Mouse (Mus musculus) myocyte (in vitro differentiated cells): ENCODE data around the gene Klhdc9. TPM values are rescaled to one million over a fixed set of nuclear protein-coding genes. Genes with fewer than 3 reads are reported as not detected.

Experiments used
- H3K27me3 ChIP-seq: one replicate; pipeline ENCODE4 v1.6.1; 2011; ENCODE audit not compliant: control insufficient read depth, insufficient read depth, insufficient read length
- H3K36me3 ChIP-seq: one replicate; pipeline ENCODE4 v1.6.1; 2011; ENCODE audit not compliant: control insufficient read depth, insufficient read depth
- H3K4me2 ChIP-seq: one replicate; pipeline ENCODE4 v1.6.1; 2011; ENCODE audit warnings: low read depth, control low read depth
- H3K4me3 ChIP-seq: one replicate; pipeline ENCODE4 v1.5.1; 2011; ENCODE audit warnings: mild to moderate bottlenecking, control low read depth, moderate library complexity
- H3K79me2 ChIP-seq: one replicate; pipeline ENCODE4 v1.6.1; 2011; ENCODE audit not compliant: control insufficient read depth, insufficient read depth
- H3ac ChIP-seq: one replicate; pipeline ENCODE4 v1.6.1; 2011; ENCODE audit not compliant: control insufficient read depth, insufficient read length
- CEBPB ChIP-seq: IDR thresholded peaks from 2 replicates; pipeline ENCODE4 v1.6.1; 2011; ENCODE audit warnings: mild to moderate bottlenecking, moderate library complexity; ENCODE audit not compliant: poor library complexity, insufficient read depth, severe bottlenecking
- E2F4 ChIP-seq: IDR thresholded peaks from one replicate; pipeline ENCODE4 v1.6.1; 2011; ENCODE audit warnings: mild to moderate bottlenecking, control low read depth, moderate library complexity; ENCODE audit not compliant: insufficient read depth
- MAX ChIP-seq: IDR thresholded peaks from one replicate; pipeline ENCODE4 v1.6.1; 2011; ENCODE audit warnings: low read depth, mild to moderate bottlenecking, control low read depth
- MYOD1 ChIP-seq, 3 experiments: IDR thresholded peaks; one replicate each; pipeline ENCODE4 v1.6.1; 2011; ENCODE audit warnings: control low read depth in 2 of 3, low read depth in 2 of 3, mild to moderate bottlenecking in 2 of 3, moderate library complexity in 1 of 3; ENCODE audit not compliant: insufficient read length in 2 of 3, control insufficient read depth in 1 of 3
- MYOG ChIP-seq, 3 experiments: IDR thresholded peaks; one replicate each; pipeline ENCODE4 v1.6.1; 2011; ENCODE audit warnings: control low read depth in 2 of 3, low read depth in 2 of 3, mild to moderate bottlenecking in 2 of 3; ENCODE audit not compliant: insufficient read length in 2 of 3, control insufficient read depth in 1 of 3, insufficient read depth in 1 of 3
- POLR2A ChIP-seq: IDR thresholded peaks from one replicate; pipeline ENCODE4 v1.6.1; 2011; ENCODE audit warnings: low read depth, mild to moderate bottlenecking, control low read depth, moderate library complexity; ENCODE audit not compliant: insufficient read length
- POLR2AphosphoS2 ChIP-seq: IDR thresholded peaks from one replicate; pipeline ENCODE4 v1.6.1; 2011; ENCODE audit warnings: low read depth, control low read depth; ENCODE audit not compliant: insufficient read length
- REST ChIP-seq: IDR thresholded peaks from one replicate; pipeline ENCODE4 v1.6.1; 2011; ENCODE audit warnings: mild to moderate bottlenecking, control low read depth, moderate library complexity; ENCODE audit not compliant: insufficient read depth, insufficient read length
- SRF ChIP-seq: IDR thresholded peaks from one replicate; pipeline ENCODE4 v1.6.1; 2011; ENCODE audit warnings: low read depth; ENCODE audit not compliant: control insufficient read depth, insufficient read length
- TCF12 ChIP-seq: IDR thresholded peaks from one replicate; pipeline ENCODE4 v1.6.1; 2011; ENCODE audit warnings: mild to moderate bottlenecking, control low read depth; ENCODE audit not compliant: poor library complexity, insufficient read depth, severe bottlenecking
- TCF3 ChIP-seq: IDR thresholded peaks from one replicate; pipeline ENCODE4 v1.6.1; 2011; ENCODE audit warnings: low read depth, control low read depth; ENCODE audit not compliant: insufficient read length
- USF1 ChIP-seq: IDR thresholded peaks from one replicate; pipeline ENCODE4 v1.6.1; 2011; ENCODE audit warnings: low read depth, mild to moderate bottlenecking, control low read depth, moderate library complexity
- polyA plus RNA-seq: library from polyadenylated mRNA; unstranded; fragments of >200 nt; fragmentation: generic; extraction: Trizol; gene quantifications from one replicate; pipeline ENCODE4 v1.2.1, GENCODE M21; 2012; ENCODE audit warnings: missing spikeins

The Klhdc9 gene
- polyA plus RNA-seq, 1 experiment, result not detected

- H3K27me3 ChIP-seq, result no peaks in the 10 kb centered on the region
- H3K79me2 ChIP-seq, result peaks cover 44% of the 10 kb centered on the region
- peaks cover 3% of the 10 kb centered on the region for H3K36me3 ChIP-seq
- H3K4me2 ChIP-seq, result peak overlapping the region; percentile 12
- H3K4me3 ChIP-seq, result no peak overlapping the region
- no peak overlapping the region for H3ac ChIP-seq
- no peak for TF ChIP-seq USF1
- TF ChIP-seq MAX, result no peak
- no peak for TF ChIP-seq POLR2AphosphoS2
- TF ChIP-seq REST, result no peak
- TF ChIP-seq SRF, result no peak
- TF ChIP-seq POLR2A, result no peak
- no peak for TF ChIP-seq TCF3
- TF ChIP-seq TCF12, result no peak
- no peak for TF ChIP-seq E2F4
- TF ChIP-seq MYOG (IDR thresholded peaks at IDR 0.05; ENCODE audit: control insufficient read depth in 1 of 3, insufficient read depth in 1 of 3, insufficient read length in 2 of 3, low read depth in 2 of 3), result no peak
- no peak for TF ChIP-seq CEBPB
- no peak for TF ChIP-seq MYOD1 (IDR thresholded peaks at IDR 0.05; ENCODE audit: control insufficient read depth in 1 of 3, insufficient read length in 2 of 3, low read depth in 2 of 3)
Observed at GRCm38 (mm10) chr1:171325571-171325970, 35.0 kb downstream of the Klhdc9 start.

- no peak overlapping the region for H3ac ChIP-seq
- H3K27me3 ChIP-seq, result no peaks in the 10 kb centered on the region
- TF ChIP-seq MYOG (IDR thresholded peaks at IDR 0.05; ENCODE audit: control insufficient read depth in 1 of 3, insufficient read depth in 1 of 3, insufficient read length in 2 of 3, low read depth in 2 of 3) (peak in 1 of 3 experiments; percentile 36), POLR2A (no peak), MAX (no peak), REST (no peak), E2F4 (no peak), USF1 (no peak), SRF (no peak), MYOD1 (IDR thresholded peaks at IDR 0.05; ENCODE audit: control insufficient read depth in 1 of 3, insufficient read length in 2 of 3, low read depth in 2 of 3) (no peak), TCF3 (no peak), CEBPB (no peak), POLR2AphosphoS2 (peak; percentile 64), TCF12 (no peak)
- H3K79me2 ChIP-seq, result peaks cover 19% of the 10 kb centered on the region
- H3K4me2 ChIP-seq, result no peak overlapping the region
- peaks cover 3% of the 10 kb centered on the region for H3K36me3 ChIP-seq
- no peak overlapping the region for H3K4me3 ChIP-seq
Observed at GRCm38 (mm10) chr1:171322012-171322411, 38.6 kb downstream of the Klhdc9 start.

- no peak overlapping the region for H3K4me2 ChIP-seq
- no peak overlapping the region for H3ac ChIP-seq
- peaks cover 3% of the 10 kb centered on the region for H3K36me3 ChIP-seq
- no peak overlapping the region for H3K4me3 ChIP-seq
- TF ChIP-seq MYOD1 (IDR thresholded peaks at IDR 0.05; ENCODE audit: control insufficient read depth in 1 of 3, insufficient read length in 2 of 3, low read depth in 2 of 3) (no peak), REST (no peak), E2F4 (no peak), SRF (no peak), USF1 (no peak), MYOG (IDR thresholded peaks at IDR 0.05; ENCODE audit: control insufficient read depth in 1 of 3, insufficient read depth in 1 of 3, insufficient read length in 2 of 3, low read depth in 2 of 3) (no peak), TCF12 (no peak), POLR2A (no peak), TCF3 (no peak), POLR2AphosphoS2 (no peak), CEBPB (no peak), MAX (no peak)
- H3K79me2 ChIP-seq, result peaks cover 15% of the 10 kb centered on the region
- no peaks in the 10 kb centered on the region for H3K27me3 ChIP-seq
Observed at GRCm38 (mm10) chr1:171321415-171321814, 39.2 kb downstream of the Klhdc9 start.

- Histone ChIP-seq H3K4me3 (no peak overlapping the region), H3K79me2 (peaks cover 3% of the 10 kb centered on the region), H3ac (no peak overlapping the region), H3K4me2 (no peak overlapping the region), H3K27me3 (no peaks in the 10 kb centered on the region), H3K36me3 (no peaks in the 10 kb centered on the region)
- TF ChIP-seq USF1 (no peak), CEBPB (no peak), MAX (no peak), E2F4 (no peak), SRF (no peak), TCF12 (no peak), POLR2AphosphoS2 (no peak), MYOG (IDR thresholded peaks at IDR 0.05; ENCODE audit: control insufficient read depth in 1 of 3, insufficient read depth in 1 of 3, insufficient read length in 2 of 3, low read depth in 2 of 3) (no peak), POLR2A (no peak)
Observed at GRCm38 (mm10) chr1:171320151-171320550, 40.4 kb downstream of the Klhdc9 start.

GRCm38 (mm10) chr1:171319748-171320147 is 40.9 kb downstream of the Klhdc9 start:
- TF ChIP-seq TCF12, result no peak
- TF ChIP-seq E2F4, result no peak
- no peak for TF ChIP-seq USF1
- no peak for TF ChIP-seq POLR2AphosphoS2
- no peak for TF ChIP-seq MYOD1 (IDR thresholded peaks at IDR 0.05; ENCODE audit: control insufficient read depth in 1 of 3, insufficient read length in 2 of 3, low read depth in 2 of 3)
- no peak for TF ChIP-seq MAX
- no peak for TF ChIP-seq REST
- TF ChIP-seq TCF3, result no peak
- no peak for TF ChIP-seq CEBPB
- no peak for TF ChIP-seq MYOG (IDR thresholded peaks at IDR 0.05; ENCODE audit: control insufficient read depth in 1 of 3, insufficient read depth in 1 of 3, insufficient read length in 2 of 3, low read depth in 2 of 3)
- no peak for TF ChIP-seq POLR2A
- TF ChIP-seq SRF, result no peak
- H3K36me3 ChIP-seq, result no peaks in the 10 kb centered on the region
- peaks cover 3% of the 10 kb centered on the region for H3K79me2 ChIP-seq
- H3K4me2 ChIP-seq, result no peak overlapping the region
- H3ac ChIP-seq, result no peak overlapping the region
- H3K4me3 ChIP-seq, result no peak overlapping the region
- no peaks in the 10 kb centered on the region for H3K27me3 ChIP-seq
